Mouse (Mus musculus): ENCODE measurements around the gene Camk1d. TPM values are rescaled to one million over a fixed set of nuclear protein-coding genes. Genes with fewer than 3 reads are reported as not detected.

The Camk1d gene
- total RNA-seq, 2 experiments from 2014 or later, result 3.9 to 4.8 TPM

- no peak for DNase-seq
Observed at GRCm38 (mm10) chr2:5709911-5710310, 4.4 kb downstream of the Camk1d start.

GRCm38 (mm10) chr2:5707871-5708733 lies 6.2 kb downstream of the Camk1d start:
- DNase-seq, result no peak

DNA sequence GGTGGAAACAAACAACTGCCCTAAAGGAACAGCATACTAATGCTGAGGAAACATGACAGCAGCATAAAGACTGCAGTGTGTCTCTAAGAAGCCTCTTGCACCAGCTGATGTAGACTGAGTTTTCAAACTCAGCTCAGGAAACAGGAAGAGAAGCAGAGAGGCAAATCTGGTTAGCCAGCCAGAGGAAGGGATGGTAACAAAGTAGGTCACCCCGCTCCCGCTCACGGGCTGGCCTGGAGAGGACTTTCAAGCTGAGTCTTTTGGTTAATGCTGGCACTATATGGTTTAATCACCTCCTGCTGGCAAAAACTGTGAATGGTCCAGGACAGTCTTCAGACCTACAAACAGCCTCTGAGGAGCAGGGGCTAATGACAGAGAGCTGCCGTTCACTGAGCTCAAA lies 7.7 kb downstream of the Camk1d start:
- DNase-seq, result peak in 1 of 2 experiments; percentile 26

DNA sequence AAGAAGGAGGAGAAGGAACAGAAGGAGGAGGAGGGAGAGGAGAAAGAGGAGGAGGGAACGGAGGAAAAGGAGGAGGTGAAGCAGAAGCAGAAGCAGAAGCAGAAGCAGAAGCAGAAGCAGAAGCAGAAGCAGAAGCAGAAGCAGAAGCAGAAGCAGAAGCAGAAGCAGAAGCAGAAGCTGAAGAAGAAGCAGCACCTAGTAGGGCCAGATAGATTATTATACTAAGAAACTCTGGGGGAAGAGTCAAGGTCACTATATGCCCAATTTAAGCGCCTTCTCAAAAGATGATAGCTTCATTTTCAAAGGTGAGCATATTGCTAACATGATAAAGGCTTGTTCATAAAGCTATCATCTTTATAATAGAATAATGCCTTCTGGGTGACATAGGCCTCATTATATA lies 11.9 kb downstream of the Camk1d start:
- DNase-seq, result no peak

- no peak for DNase-seq
Observed at GRCm38 (mm10) chr2:5700931-5701330, 13.4 kb downstream of the Camk1d start.

DNA sequence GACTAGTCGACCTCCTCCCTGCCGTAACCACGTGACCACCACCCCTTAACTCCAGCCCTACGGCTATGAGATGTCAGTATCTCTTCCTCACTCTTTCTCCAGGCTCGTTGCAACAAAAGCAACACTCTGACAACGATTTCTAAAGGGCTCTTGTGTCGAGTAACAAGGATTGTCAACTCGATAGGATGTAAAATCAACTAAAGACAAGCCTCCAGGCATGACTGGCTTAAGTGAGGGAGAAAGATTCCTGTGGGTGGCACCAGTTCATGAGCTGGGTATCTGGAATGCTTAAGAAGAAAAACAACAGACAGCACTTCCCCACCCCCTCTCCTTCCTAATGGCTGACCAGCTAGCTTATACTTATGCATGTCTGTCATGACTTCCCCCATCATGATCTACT lies 15.9 kb downstream of the Camk1d start:
- DNase-seq, result no peak

- no peak for DNase-seq
Observed at GRCm38 (mm10) chr2:5694094-5694493, 20.2 kb downstream of the Camk1d start.

DNA sequence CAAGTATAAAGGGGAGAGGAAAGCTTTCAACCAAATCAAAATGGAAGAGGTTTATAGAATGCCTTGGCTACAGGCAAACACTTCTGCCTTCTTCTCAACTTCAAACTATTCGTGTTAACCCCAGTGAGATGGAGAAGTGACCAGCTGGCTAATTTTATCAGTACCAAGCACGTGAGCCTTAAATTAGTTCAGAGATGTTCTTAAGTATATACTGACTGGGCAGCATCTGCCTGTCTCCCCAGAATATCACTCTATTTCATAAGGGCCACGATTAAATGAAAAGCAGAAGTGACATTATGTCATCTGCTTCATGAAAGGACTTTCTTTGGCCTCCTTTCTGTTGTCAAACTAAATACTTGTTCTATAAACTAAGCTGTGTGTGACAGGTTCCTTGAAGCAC lies 22.6 kb downstream of the Camk1d start:
- no peak for DNase-seq

DNA sequence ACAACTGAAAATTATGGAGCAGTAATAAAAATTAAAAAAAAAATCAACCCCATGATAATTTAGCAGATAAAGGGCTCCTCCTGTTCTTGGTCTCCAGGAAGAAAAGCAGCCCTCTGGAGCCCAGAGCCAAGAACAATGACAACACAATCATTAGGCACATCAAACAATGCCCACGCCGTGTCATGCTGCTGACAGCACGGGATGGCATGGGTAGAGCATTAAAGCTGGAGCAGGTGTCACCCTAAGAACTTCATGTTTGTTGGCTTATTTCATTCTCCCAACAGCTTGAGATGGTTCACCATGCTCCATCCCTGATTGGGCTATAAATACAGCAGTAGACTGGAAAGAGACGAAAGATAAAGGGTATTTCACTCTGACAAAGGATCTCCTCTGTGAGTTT lies 30.9 kb downstream of the Camk1d start:
- DNase-seq, result no peak

GRCm38 (mm10) chr2:5681909-5682308 lies 32.4 kb downstream of the Camk1d start:
- DNase-seq, result no peak

DNA sequence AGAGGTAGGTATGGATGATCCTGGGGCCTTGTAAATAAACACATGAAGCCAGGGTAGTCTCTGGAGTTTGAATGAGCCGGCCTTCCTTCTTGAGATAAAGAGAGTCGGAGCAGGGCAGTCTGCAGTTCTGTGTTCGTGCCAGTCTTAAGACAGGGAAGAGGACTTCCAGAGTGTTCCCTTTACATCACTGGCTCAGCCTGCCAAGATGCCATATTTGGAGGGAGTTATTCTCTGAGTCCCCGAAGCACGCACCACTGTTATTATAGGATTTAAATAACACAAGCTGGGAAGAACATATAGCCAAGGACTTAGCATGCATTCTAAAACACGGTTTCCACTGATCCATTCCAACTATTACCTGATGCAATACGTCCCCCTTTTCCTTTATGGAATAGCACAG lies 33.0 kb downstream of the Camk1d start:
- DNase-seq, result no peak

GRCm38 (mm10) chr2:5679055-5679454 lies 35.3 kb downstream of the Camk1d start:
- no peak for DNase-seq

GRCm38 (mm10) chr2:5677472-5677871 lies 36.8 kb downstream of the Camk1d start:
- DNase-seq, result no peak

GRCm38 (mm10) chr2:5676786-5677185 lies 37.5 kb downstream of the Camk1d start:
- DNase-seq, result no peak

GRCm38 (mm10) chr2:5676143-5676483 lies 38.2 kb downstream of the Camk1d start:
- no peak for DNase-seq

DNA sequence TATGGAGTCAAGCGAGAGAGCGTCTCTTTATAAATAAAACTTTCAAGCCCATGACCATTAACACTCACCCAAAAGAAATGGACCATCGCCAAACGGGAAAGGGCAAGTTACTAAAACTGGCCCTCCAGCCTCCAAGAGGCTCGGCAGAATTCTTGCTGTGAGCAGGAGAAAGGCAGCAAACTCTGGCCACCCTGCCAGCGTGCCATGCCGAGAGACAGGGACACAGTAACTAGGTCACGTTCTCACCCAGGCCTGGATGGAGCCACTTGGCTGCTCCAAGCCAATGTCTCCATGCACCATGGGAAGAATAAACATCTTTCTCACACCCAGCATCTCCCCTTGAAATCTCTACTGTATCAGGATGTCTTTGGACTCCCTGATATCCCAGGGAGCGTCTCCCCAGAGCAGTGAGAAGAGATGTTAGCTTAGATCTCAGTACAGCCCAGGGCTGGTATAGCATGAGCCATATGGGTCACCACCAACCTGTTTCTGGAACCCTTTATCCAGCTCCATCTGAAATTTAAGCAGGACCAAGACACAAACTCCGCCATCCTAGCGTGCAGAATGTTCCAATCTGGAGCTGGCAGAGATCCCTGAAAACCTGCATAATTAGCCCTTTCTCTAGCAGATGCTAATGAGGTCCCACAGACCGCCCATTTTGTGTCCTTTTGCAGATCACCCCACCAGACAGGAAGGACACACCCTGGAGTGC lies 38.7 kb downstream of the Camk1d start:
- no peak for DNase-seq

- DNase-seq, result no peak
Observed at GRCm38 (mm10) chr2:5674512-5674911, 39.8 kb downstream of the Camk1d start.

DNA sequence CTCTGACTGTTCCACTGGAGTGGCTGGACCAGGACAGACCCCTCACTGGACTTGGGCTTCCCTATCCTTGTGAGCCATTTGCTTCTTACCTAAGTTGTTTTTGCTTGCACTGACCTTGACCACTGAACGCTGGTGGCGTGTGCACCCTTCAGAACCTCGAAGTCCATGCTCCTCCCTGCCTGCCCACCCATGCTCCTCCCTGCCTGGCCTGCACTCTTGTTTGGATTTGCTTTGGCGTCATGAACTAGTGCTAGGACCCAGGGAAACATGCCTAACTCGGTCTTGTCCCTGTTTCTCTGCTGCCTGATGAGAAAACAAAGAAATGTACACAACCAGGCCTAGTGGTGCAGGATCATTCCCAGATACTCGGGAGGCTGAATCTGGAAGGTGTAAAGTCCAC lies 40.5 kb downstream of the Camk1d start:
- DNase-seq, result peak in 1 of 2 experiments; percentile 19

DNA sequence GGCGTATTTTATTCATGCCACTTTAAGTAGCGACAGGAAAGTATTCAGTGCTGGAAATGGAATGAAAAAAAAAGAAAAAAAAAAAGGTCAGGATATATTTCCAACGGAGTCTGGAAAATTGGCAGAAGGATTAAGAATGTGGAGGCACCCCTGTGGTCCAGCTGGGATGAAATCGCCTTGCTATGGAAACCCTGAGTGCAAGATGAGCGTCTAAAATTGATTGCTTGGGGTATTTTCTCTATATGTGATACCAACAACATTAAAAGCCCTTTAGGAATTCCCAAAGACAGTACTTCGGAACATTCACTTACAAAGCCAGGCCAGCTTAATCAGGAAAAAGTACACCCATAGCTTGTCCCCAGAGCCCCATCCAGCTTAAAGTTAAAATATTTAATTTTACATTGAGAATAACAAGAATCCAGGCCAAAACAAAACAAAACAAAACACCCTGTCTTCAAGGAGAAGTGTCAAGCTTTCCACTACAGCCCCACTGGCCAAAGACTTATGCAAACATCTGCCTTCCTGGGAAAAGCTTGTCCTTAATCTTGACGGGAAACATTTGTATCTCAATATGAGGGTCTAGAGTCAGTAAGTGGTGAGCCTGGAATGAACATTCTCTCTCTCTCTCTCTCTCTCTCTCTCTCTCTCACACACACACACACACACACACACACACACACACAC lies 41.3 kb downstream of the Camk1d start:
- DNase-seq, result peak; percentile 24 to 25

- no peak for DNase-seq
Observed at GRCm38 (mm10) chr2:5670146-5670545, 44.2 kb downstream of the Camk1d start.

GRCm38 (mm10) chr2:5669498-5670040 lies 44.7 kb downstream of the Camk1d start:
- DNase-seq, result peak in 1 of 2 experiments; percentile 35

DNA sequence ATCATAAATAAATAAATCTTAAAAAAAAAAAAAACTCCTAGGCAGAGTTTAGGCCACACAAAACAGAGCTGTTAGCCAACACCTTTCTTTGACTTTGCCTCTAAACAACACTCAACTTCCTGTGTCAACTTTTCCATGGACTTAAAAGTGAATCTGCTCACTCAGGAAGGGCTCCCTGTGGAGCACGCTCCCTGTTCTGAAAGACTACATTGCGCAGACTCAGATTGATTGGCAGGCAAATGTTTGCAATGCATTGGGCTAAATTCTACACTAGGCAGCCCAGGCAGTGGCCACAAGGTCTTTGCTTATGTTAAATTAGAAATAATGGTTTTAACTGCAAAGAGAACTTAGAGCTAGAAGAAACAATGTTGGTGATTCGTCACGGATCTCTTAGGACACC lies 45.4 kb downstream of the Camk1d start:
- no peak for DNase-seq

GRCm38 (mm10) chr2:5663499-5663898 lies 50.8 kb downstream of the Camk1d start:
- no peak for DNase-seq

Measured in heart, adult 18-20 months (tissue).